Mouse (Mus musculus): Measurements from ENCODE around the gene Serpine1.

Serpine1 gene

GRCm38 (mm10) chr5:137026092-137026491 is 46.0 kb downstream of the Serpine1 start, which contains the start of gene Vgf:
Gene Vgf (plus strand): TSS chr5:137026392.
- in situ Hi-C loops (cut with MboI; ENCODE audit: low sequenced_read_pairs): no loop called here

GRCm38 (mm10) chr5:137025132-137025531 is 46.9 kb downstream of the Serpine1 start:
- in situ Hi-C loops (cut with MboI; ENCODE audit: low sequenced_read_pairs): no loop called here

GRCm38 (mm10) chr5:137024318-137024717 is 47.8 kb downstream of the Serpine1 start:
- in situ Hi-C loops (cut with MboI; ENCODE audit: low sequenced_read_pairs): no loop called here

- in situ Hi-C loops (cut with MboI; ENCODE audit: low sequenced_read_pairs): no loop called here
Observed at GRCm38 (mm10) chr5:137015913-137016312, 56.2 kb downstream of the Serpine1 start.

- in situ Hi-C loops (cut with MboI; ENCODE audit: low sequenced_read_pairs): no loop called here
Observed at GRCm38 (mm10) chr5:137012401-137012950, 59.6 kb downstream of the Serpine1 start.
